Mouse (Mus musculus) neural tube, embryonic 15.5 days (tissue): Measurements from ENCODE around the gene Togaram1. TPM values are rescaled to one million over a fixed set of nuclear protein-coding genes. Genes with fewer than 3 reads are reported as not detected.

Experiments
- ATAC-seq: fragments of 200-750 bp; cut with Nextera tagmentation; 2 replicates; pipeline ENCODE4 v1.8.0; 2017; ENCODE audit warnings: mild to moderate bottlenecking, moderate TSS enrichment, moderate library complexity; ENCODE audit not compliant: low FRiP score
- H3K27ac ChIP-seq: fragments of 300-500 bp; sonication (generic); replicated peaks from 2 replicates; pipeline ENCODE4 v1.5.1; 2015; ENCODE audit warnings: mild to moderate bottlenecking, inconsistent platforms
- H3K27me3 ChIP-seq: fragments of 300-500 bp; sonication (generic); replicated peaks from 2 replicates; pipeline ENCODE4 v1.6.1; 2015; ENCODE audit warnings: inconsistent platforms
- H3K36me3 ChIP-seq: fragments of 300-500 bp; sonication (generic); 2 replicates; pipeline ENCODE4 v1.6.1; 2015; ENCODE audit warnings: inconsistent platforms
- H3K4me1 ChIP-seq: fragments of 300-500 bp; sonication (generic); 2 replicates; pipeline ENCODE4 v1.6.1; 2015; ENCODE audit warnings: inconsistent platforms
- H3K4me2 ChIP-seq: fragments of 300-500 bp; sonication (generic); 2 replicates; pipeline ENCODE4 v1.6.1; 2015; ENCODE audit warnings: inconsistent platforms, mild to moderate bottlenecking, moderate library complexity
- H3K4me3 ChIP-seq: fragments of 300-500 bp; sonication (generic); replicated peaks from 2 replicates; pipeline ENCODE4 v1.5.1; 2015; ENCODE audit warnings: mild to moderate bottlenecking, inconsistent platforms
- H3K9ac ChIP-seq: fragments of 300-500 bp; sonication (generic); replicated peaks from 2 replicates; pipeline ENCODE4 v1.6.1; 2015; ENCODE audit warnings: mild to moderate bottlenecking, inconsistent platforms
- H3K9me3 ChIP-seq: fragments of 300-500 bp; sonication (generic); replicated peaks from 2 replicates; pipeline ENCODE4 v1.6.1; 2016; ENCODE audit warnings: inconsistent platforms
- WGBS: fragments of 180-500 bp; shearing (Covaris S2); methylation state at CpG from one replicate; pipeline ENCODE4 v1.1.7; 2015; ENCODE audit warnings: mixed read lengths; 5-methylcytosine and 5-hydroxymethylcytosine counted together
- polyA plus RNA-seq: library from polyadenylated mRNA; unstranded; fragments of >200 nt; fragmentation: Nextera tagmentation; extraction: Ambion mirVana; gene quantifications from 2 replicates; pipeline ENCODE4 v1.2.1, GENCODE M21; 2015

Togaram1 gene
- polyA plus RNA-seq, 1 experiment from 2014 or later: 21.2 TPM

DNA sequence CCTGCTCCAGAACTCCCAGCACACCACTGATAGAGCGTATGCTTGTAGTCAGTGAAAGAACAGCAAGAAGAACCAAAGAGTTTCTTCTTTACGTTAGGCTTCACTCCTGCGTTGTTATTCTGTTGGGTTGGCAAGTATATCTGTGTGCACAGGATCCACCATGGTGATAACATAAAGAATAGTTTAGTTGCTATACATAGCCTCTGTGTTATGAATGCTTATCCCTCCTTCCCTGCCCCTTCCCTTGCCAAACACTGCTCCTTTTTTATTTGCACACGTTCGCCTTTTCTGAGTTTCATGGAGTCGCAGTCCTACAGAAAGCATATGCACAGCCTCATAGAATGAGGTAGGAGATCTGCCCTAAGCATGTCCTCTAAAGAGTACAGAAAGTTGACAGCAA, 6.5 kb downstream of the Togaram1 start:
- H3K36me3 ChIP-seq: no peaks in the 10 kb centered on the region
- ATAC-seq: no peak
- no peak overlapping the region for H3K27ac ChIP-seq
- no peak overlapping the region for H3K9ac ChIP-seq
- H3K4me3 ChIP-seq: no peak overlapping the region
- WGBS: 80% methylated on average over 6 of the region's 6 CpGs
- no peaks in the 10 kb centered on the region for H3K9me3 ChIP-seq
- no peaks in the 10 kb centered on the region for H3K27me3 ChIP-seq
- H3K4me2 ChIP-seq: peak overlapping the region; percentile 60; the same call in 1 of the 2 replicates
- peaks cover 51% of the 10 kb centered on the region for H3K4me1 ChIP-seq

DNA sequence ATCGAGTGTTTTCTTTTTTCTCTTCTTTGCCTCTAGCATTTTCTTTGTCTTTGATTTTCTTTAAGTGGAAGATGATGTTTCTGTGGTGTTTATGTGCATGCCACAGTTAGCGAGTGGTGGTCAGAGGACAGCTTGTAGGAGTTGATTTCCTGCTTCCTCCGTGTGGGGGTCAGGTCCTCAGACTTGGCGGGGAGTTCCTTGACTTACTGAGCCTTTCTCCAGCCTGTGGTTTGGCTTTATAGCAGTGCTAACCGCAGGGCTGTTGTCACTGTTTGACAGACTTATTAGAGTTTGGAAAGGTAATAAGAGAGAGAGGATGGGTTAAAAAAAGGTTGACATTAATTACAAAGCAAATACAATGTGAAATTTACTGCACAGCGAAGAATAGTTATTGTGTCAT, 10.0 kb downstream of the Togaram1 start:
- 52% methylated on average over 6 of the region's 6 CpGs for WGBS

DNA sequence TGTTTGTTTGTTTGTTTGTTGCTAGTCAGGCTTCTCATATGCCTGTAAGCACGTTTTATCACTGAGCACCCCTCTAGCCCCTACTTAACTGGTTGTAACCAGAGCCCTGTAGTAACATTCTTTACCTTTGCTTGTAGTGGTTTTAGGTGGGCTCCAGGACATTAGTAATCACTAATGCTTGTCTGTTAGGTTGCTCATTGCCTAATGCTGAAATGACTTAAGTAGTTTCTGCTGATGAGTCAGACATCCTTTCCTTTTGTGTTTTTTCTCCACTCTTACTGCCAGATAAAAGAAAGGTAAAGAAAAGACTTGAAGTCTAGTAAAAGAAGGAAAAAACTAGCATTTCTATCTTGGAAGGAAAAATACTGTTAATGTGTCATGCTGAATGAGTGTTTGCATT, 10.6 kb downstream of the Togaram1 start:
- no peak for ATAC-seq
- Histone ChIP-seq H3K27me3 (no peaks in the 10 kb centered on the region), H3K4me1 (peaks cover 17% of the 10 kb centered on the region), H3K9ac (no peak overlapping the region), H3K4me2 (no peak overlapping the region), H3K36me3 (peaks cover 23% of the 10 kb centered on the region), H3K4me3 (no peak overlapping the region), H3K27ac (no peak overlapping the region), H3K9me3 (no peaks in the 10 kb centered on the region)
- WGBS: 76% methylated on average over 1 of the region's 1 CpGs

More for the DNA sequence above, 10.0 kb downstream of the Togaram1 start:
- no peaks in the 10 kb centered on the region for H3K27me3 ChIP-seq
- no peak for ATAC-seq
- H3K9ac ChIP-seq: no peak overlapping the region
- no peak overlapping the region for H3K27ac ChIP-seq
- peaks cover 24% of the 10 kb centered on the region for H3K4me1 ChIP-seq
- no peak overlapping the region for H3K4me3 ChIP-seq
- H3K4me2 ChIP-seq: no peak overlapping the region
- H3K9me3 ChIP-seq: no peaks in the 10 kb centered on the region
- peaks cover 22% of the 10 kb centered on the region for H3K36me3 ChIP-seq

DNA sequence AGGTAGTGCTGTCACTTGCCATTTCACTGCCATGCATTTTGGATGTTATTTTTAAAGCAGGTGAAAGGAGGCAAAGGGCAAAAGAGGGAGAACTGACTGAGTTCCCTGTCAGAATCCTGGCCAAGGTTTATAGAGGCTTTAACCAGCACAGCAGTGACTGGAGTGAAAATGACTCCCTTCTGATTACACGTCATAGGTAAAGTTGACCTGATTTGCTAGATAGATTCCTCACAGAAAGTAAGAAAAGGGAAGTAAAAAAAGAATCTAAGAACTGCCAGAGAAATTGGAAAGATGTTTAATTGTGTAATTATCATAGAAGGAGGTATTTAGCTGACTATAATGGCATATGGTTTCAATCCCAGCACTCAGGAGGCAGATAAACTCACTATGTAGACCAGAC, 11.9 kb downstream of the Togaram1 start:
- Histone ChIP-seq H3K36me3 (peaks cover 28% of the 10 kb centered on the region), H3K9ac (no peak overlapping the region), H3K27ac (no peak overlapping the region), H3K27me3 (no peaks in the 10 kb centered on the region), H3K4me3 (no peak overlapping the region), H3K9me3 (no peaks in the 10 kb centered on the region), H3K4me1 (peaks cover 8% of the 10 kb centered on the region; the same call in 1 of the 2 replicates), H3K4me2 (no peak overlapping the region)
- ATAC-seq: no peak
- WGBS: 94% methylated on average over 1 of the region's 1 CpGs

DNA sequence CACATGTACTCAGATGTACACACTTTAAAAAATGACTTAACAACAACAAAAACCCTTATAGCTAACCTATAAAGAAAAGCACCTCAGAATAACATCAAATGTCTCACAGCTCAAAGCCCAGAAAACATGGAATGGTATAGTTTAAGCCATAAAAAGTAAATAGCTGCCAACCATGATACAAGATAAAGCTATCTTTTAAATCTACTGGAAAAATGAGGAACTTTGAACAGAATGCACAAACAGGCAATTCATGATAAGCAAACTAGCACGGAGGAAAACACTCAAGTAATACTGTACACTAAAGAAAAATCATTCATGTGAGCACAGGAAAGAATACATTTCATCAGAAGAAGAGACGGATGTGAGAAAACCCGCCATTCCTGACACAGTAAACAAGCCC, 42.1 kb downstream of the Togaram1 start:
- no peak overlapping the region for H3K4me2 ChIP-seq
- no peak for ATAC-seq
- H3K9me3 ChIP-seq: no peaks in the 10 kb centered on the region
- H3K9ac ChIP-seq: no peak overlapping the region
- peaks cover 48% of the 10 kb centered on the region for H3K36me3 ChIP-seq
- no peak overlapping the region for H3K4me3 ChIP-seq
- no peaks in the 10 kb centered on the region for H3K4me1 ChIP-seq
- H3K27ac ChIP-seq: no peak overlapping the region
- H3K27me3 ChIP-seq: no peaks in the 10 kb centered on the region
- WGBS: 90% methylated on average over 3 of the region's 3 CpGs

DNA sequence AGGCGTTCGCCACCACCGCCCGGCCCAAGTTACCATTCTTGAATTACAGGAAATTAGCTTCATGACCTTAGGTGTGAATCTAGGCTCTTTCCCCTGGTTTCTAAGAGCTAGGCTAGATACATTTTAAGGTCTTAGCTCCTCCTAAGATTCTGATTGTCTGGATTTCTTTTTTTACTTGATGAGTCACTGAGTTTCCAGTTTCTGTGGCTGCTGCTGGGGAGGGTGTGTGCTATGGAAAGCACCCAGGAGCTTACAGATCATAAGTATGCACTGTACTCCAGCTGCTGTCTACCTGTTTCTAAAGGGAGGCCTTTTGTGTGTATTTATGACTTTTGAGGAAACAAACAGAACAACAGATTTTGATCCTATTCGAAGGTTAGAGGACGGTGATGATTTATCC, 57.2 kb downstream of the Togaram1 start:
- Histone ChIP-seq H3K4me3 (no peak overlapping the region), H3K9ac (no peak overlapping the region), H3K4me2 (no peak overlapping the region), H3K4me1 (no peaks in the 10 kb centered on the region), H3K9me3 (0 out of 2 replicates have a peak, but pooled peaks cover 2% of the 10 kb centered on the region), H3K27me3 (no peaks in the 10 kb centered on the region), H3K27ac (no peak overlapping the region), H3K36me3 (peaks cover 6% of the 10 kb centered on the region; the same call in 1 of the 2 replicates)
- ATAC-seq: no peak
- 96% methylated on average over 6 of the region's 6 CpGs for WGBS

DNA sequence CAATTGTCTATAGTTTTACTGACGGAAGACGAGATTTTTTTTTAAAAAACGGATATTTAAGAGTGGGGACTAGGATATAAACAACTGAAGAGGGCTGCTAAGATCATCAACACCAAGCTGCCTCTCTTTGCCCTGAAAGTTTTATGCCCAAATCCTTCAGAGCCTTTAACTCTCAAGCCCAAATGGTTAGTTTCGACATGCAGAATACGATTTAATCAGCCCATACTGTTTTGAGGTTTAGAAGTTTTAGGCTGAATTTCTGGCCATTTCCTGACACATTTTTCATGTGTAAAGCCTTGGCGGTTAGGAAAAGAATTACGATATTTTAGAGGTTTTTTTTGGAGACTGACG, 70.2 kb downstream of the Togaram1 start:
- H3K4me2 ChIP-seq: peak overlapping the region; percentile 64
- H3K9me3 ChIP-seq: no peaks in the 10 kb centered on the region
- 50% methylated on average over 8 of the region's 8 CpGs for WGBS
- H3K27ac ChIP-seq: peak overlapping the region; percentile 82
- H3K4me3 ChIP-seq: peak overlapping the region; percentile 97
- no peaks in the 10 kb centered on the region for H3K36me3 ChIP-seq
- no peak for ATAC-seq
- no peaks in the 10 kb centered on the region for H3K27me3 ChIP-seq
- peaks cover 20% of the 10 kb centered on the region for H3K4me1 ChIP-seq
- H3K9ac ChIP-seq: peak overlapping the region; percentile 87; the same call in 1 of the 2 replicates

DNA sequence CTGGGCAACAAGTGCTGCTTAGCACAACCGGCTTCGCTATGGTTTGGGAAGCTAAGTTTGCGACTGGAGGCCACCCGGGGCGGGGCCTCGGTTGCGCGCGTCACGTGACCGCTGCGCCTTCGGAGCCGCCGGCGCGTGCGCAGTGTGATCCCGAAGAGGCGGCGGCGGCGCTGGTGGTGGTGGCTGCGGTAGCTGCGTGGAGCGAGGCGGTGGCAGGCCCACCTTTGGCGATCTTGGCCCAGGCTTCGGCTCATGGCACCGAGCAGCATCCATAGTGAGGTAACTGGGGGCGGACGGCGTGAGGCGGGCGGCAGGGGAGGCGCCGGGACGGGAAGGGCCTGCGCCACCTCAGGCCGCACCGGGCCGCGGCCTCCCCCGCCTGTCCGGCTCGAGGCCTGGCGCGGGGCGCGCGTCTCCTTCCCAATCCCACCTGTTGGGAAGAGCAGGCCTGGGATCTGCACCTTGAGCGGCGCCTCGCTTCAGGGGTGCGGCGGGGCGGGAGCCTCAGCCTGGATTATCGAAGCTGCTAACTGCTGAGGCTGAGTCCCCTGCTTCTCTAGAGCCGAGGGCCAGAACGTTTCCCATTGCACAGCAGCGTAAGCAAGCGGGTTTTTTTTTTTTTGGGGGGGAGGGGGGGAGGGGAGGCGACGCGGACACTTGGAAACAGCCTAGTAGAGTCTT, 70.7 kb downstream of the Togaram1 start, which contains the start of gene Prpf39:
Prpf39 (plus strand) TSS at position 144 of the 681 bp plus-strand sequence.
- Histone ChIP-seq H3K27me3 (no peaks in the 10 kb centered on the region), H3K4me2 (peak within 1 kb of the TSS; percentile 64), H3K9me3 (no peaks in the 10 kb centered on the region), H3K27ac (peak within 1 kb of the TSS; percentile 82), H3K9ac (peak within 1 kb of the TSS; percentile 87), H3K4me1 (peaks cover 20% of the 10 kb centered on the region), H3K36me3 (no peaks in the 10 kb centered on the region), H3K4me3 (peak within 1 kb of the TSS; percentile 97)
- under 1% methylated on average over 61 of the region's 65 CpGs for WGBS
- ATAC-seq: peak; percentile 96

DNA sequence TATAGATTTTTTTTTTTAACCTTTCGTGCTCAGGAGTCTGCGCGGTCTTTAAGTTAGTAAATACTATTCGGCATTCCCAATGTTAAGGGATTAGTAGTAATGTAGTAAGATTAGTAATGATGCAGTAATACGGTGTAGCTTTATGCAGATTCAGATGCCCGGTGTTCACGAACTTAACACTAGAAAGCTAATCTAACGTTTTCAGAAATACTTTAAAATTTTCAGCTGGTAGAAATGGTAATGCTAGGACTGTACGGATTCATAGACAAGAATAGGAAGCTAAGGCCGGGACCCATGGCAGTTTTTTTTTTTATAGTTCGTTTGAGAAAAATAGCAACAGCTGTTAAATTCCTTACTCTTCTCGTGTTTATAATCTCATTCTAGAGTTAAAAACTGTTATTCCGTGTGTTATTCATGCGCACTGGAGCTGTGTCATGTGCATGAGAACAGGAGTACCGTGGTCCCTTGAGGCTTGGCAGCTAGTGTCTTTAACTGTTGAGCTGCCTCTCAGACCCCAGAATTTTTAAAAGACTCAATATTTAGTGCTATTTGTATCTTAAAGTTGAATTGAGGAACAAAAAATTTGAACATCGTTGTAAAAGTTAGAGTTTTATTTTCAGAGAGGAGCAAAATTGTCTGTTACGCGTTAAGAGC, 71.4 kb downstream of the Togaram1 start:
- no peaks in the 10 kb centered on the region for H3K36me3 ChIP-seq
- H3K4me2 ChIP-seq: peak overlapping the region; percentile 64
- no peaks in the 10 kb centered on the region for H3K9me3 ChIP-seq
- ATAC-seq: peak; percentile 30; the same call in 1 of the 2 replicates
- peak overlapping the region; percentile 97 for H3K4me3 ChIP-seq
- peak overlapping the region; percentile 87 for H3K9ac ChIP-seq
- peaks cover 20% of the 10 kb centered on the region for H3K4me1 ChIP-seq
- 15% methylated on average over 18 of the region's 18 CpGs for WGBS
- no peaks in the 10 kb centered on the region for H3K27me3 ChIP-seq
- H3K27ac ChIP-seq: no peak overlapping the region

DNA sequence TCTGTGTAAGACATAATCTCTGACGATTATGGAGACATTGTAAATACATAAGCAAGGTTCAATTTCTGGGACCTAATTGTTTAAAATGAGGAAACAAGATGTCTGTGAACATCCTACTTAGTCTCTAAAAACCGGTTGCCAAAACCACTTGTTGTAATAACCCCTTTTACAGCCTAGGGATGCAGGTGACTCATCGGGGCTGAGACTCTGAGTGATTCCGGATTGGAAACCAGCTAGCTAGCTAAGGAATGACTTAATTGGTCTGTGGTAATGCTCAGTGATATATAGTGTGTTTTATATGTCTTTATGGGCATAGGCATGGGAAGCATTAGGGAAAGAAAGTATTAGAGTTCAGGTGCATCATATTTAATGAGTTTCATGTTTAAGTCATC, 71.9 kb downstream of the Togaram1 start:
- no peak for ATAC-seq
- WGBS: 22% methylated on average over 4 of the region's 4 CpGs

DNA sequence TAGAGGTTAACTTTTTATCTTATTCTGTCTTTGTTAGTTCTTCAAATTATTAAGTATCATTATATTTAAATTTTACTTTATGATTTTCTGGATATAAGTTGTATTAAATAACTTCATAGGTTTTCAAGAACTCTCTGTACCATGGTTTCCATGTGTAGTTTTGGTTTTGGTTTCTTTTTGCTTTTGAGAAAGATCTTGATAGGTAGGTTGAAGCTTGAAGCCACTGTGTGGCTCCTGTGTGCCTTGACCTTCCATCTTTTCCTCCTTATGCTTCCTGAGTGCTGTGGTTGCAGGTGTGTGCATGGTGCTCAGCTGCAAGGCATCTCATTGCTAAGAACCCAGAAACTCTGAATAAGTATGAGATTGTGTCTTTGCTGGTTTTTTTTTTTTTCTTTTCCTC, 83.2 kb downstream of the Togaram1 start:
- Histone ChIP-seq H3K9ac (no peak overlapping the region), H3K27me3 (no peaks in the 10 kb centered on the region), H3K9me3 (no peaks in the 10 kb centered on the region), H3K4me3 (no peak overlapping the region), H3K36me3 (peaks cover 20% of the 10 kb centered on the region), H3K4me2 (no peak overlapping the region), H3K27ac (no peak overlapping the region), H3K4me1 (no peaks in the 10 kb centered on the region)
- ATAC-seq: no peak

More for the DNA sequence above, 71.9 kb downstream of the Togaram1 start:
- Histone ChIP-seq H3K9ac (no peak overlapping the region), H3K36me3 (no peaks in the 10 kb centered on the region), H3K9me3 (no peaks in the 10 kb centered on the region), H3K4me3 (peak overlapping the region; percentile 97), H3K4me1 (peaks cover 20% of the 10 kb centered on the region), H3K27ac (no peak overlapping the region), H3K4me2 (peak overlapping the region; percentile 64), H3K27me3 (no peaks in the 10 kb centered on the region)

DNA sequence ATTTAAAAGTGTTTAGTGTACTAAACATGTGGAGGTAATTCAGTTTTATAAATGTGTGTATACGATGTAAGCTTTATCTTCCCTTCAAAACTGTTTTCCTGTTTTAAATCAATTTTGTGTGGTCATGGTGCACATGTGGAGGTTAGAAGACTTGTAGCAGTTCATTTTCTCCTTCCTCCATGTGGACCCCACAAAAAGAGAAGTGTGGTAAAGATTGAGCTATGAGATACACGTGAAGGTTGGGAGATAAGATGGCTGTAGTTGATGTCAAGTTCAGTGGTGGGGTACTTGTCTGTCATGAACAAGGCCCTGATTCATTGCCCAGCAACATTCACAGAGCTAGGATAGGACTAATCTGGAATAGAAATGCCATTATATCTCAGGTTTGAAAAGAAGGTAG, 92.6 kb downstream of the Togaram1 start:
- Histone ChIP-seq H3K9me3 (no peaks in the 10 kb centered on the region), H3K4me3 (no peak overlapping the region), H3K27ac (no peak overlapping the region), H3K27me3 (no peaks in the 10 kb centered on the region), H3K9ac (no peak overlapping the region), H3K36me3 (peaks cover 46% of the 10 kb centered on the region), H3K4me1 (no peaks in the 10 kb centered on the region), H3K4me2 (no peak overlapping the region)
- 94% methylated on average over 2 of the region's 2 CpGs for WGBS
- ATAC-seq: no peak
